In the genomic region with DNA sequence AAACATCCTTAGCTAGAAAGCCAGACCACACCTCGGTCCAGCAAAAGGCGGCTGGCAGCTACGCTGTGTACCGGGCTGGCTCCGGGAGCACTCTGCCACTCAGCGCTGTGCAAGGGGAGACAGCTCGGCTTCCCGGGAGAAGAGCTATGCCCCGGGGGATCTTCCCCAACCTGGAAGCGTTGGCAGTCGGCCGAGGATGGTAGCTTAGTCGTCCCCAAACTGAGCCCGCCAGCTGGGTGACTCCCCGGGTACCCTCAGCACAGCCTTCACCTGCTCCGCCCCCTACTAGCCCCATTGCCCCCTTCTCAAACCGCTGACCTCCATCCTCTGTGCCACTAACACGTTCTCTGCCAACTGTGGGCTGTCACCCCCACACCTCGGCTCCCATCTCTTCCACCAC, we compare ENCODE assay signal across 7 mouse cellular contexts. TPM values are rescaled to one million over a fixed set of nuclear protein-coding genes. Genes with fewer than 3 reads are reported as not detected.
DNase-seq lines count a peak whose midpoint lies in the region; ATAC-seq and TF ChIP-seq lines count a peak whose summit lies in the region.

No protein-coding gene starts in this region.

- no peaks in the 10 kb centered on the region for H3K9me3 ChIP-seq in embryonic facial prominence, embryonic 14.5 days (ENCODE audit: control insufficient read depth, low read length)

- intact Hi-C loops in left cerebral cortex, adult 2 months (cut with DNase I), result loop anchor here (1.0 to 10.0 kb wide), 4 partner anchors 51 to 314 kb away; a partner anchor contains a TSS

- H3K4me3 ChIP-seq in left cerebral cortex, adult 2 months, result peak overlapping the region; percentile 65
- H3K4me3 ChIP-seq in embryonic facial prominence, embryonic 14.5 days (ENCODE audit: low read depth, low read length), result peak overlapping the region; percentile 56
- H3K4me3 ChIP-seq in olfactory bulb, adult 2 months (ENCODE audit: insufficient read depth, low read depth, low read length), result peak overlapping the region; percentile 63

- peak overlapping the region; percentile 91 for H3K4me2 ChIP-seq in embryonic facial prominence, embryonic 14.5 days (ENCODE audit: low read depth, low read length)

- H3K36me3 ChIP-seq in embryonic facial prominence, embryonic 14.5 days (ENCODE audit: control insufficient read depth, insufficient read depth, low read length), result no peaks in the 10 kb centered on the region

- H3K4me1 ChIP-seq in embryonic facial prominence, embryonic 14.5 days (ENCODE audit: control insufficient read depth, insufficient read depth, low read length), result peaks cover 7% of the 10 kb centered on the region
- peaks cover 34% of the 10 kb centered on the region for H3K4me1 ChIP-seq in olfactory bulb, adult 2 months (ENCODE audit: control insufficient read depth, insufficient read depth, low read length)

- H3K9ac ChIP-seq in embryonic facial prominence, embryonic 14.5 days (ENCODE audit: low read depth, low read length), result peak overlapping the region; percentile 58; the same call in 1 of the 2 replicates

- H3K27me3 ChIP-seq in embryonic facial prominence, embryonic 14.5 days (replicated peaks; ENCODE audit: control insufficient read depth, insufficient read depth, low read length), result peaks cover 63% of the 10 kb centered on the region

- peak; percentile 29 to 39 for DNase-seq in left cerebral cortex, adult 2 months (ENCODE audit: extremely low spot score in 1 of 2, low spot score in 2 of 2)
- no peak for DNase-seq in left cerebral cortex, adult 8-10 months (ENCODE audit: low spot score in 2 of 2)
- DNase-seq in embryonic facial prominence, embryonic 14.5 days (ENCODE audit: low spot score), result no peak
- peak; percentile 31 for DNase-seq in layer of hippocampus, adult 9-11 months
- DNase-seq in natural killer cell, adult 2 months (ENCODE audit: low spot score in 2 of 2), result no peak

- peak overlapping the region; percentile 91 for H3K27ac ChIP-seq in left cerebral cortex, adult 2 months
- no peak overlapping the region for H3K27ac ChIP-seq in embryonic facial prominence, embryonic 14.5 days (replicated peaks; ENCODE audit: low read depth, low read length)
- H3K27ac ChIP-seq in olfactory bulb, adult 2 months (ENCODE audit: insufficient read depth, low read depth, low read length), result peak overlapping the region; percentile 34

- 0% methylated on average over 13 of the region's 19 CpGs for WGBS in embryonic facial prominence, embryonic 14.5 days
- WGBS in olfactory bulb, adult 2 months, result 3% methylated on average over 19 of the region's 19 CpGs

- ATAC-seq in embryonic facial prominence, embryonic 14.5 days (ENCODE audit: low read depth), result no peak
- no peak for ATAC-seq in megakaryocyte, adult 5-6 weeks (ENCODE audit: poor library complexity, severe bottlenecking)

- no peak for TF ChIP-seq CTCF in left cerebral cortex, adult 2 months (IDR thresholded peaks at IDR 0.05)
- TF ChIP-seq CTCF in olfactory bulb, adult 2 months (IDR thresholded peaks at IDR 0.05; ENCODE audit: insufficient read depth, low read depth, low read length), result no peak

- TF ChIP-seq POLR2A in olfactory bulb, adult 2 months (IDR thresholded peaks at IDR 0.05; ENCODE audit: insufficient read depth, low read depth, low read length), result no peak

RNA-seq across cellular contexts. Expression of a gene that starts 0.6 kb away (rescaled TPM):
- total RNA-seq in left cerebral cortex, adult 2 months (2021), result 10 to 100 TPM; 62.9 to 72.8 TPM
- 10 to 100 TPM; 52.0 to 64.1 (median 55.9) TPM for total RNA-seq in left cerebral cortex, adult 8-10 months (2022)
- 7.6 and 8.6 TPM in 2 replicates for polyA plus RNA-seq in embryonic facial prominence, embryonic 14.5 days (2014; fragmentation: Nextera tagmentation; extraction: Ambion mirVana)
- not detected in 2 replicates for polyA plus RNA-seq in olfactory bulb, adult 2 months (2012; ENCODE audit: insufficient read depth, insufficient read length, low replicate concordance, missing spikeins)
- 1.2 and 2.6 TPM in 2 replicates for total RNA-seq in megakaryocyte, adult 5-6 weeks (2015)
- total RNA-seq in megakaryocyte, adult 5-6 weeks (2017), result not detected in 2 replicates

Comparison
In these comparisons a context has a peak if more than half of its experiments do, and no peak if none do; other contexts are left out.
1. DNase-seq: peak in left cerebral cortex, adult 2 months (2 of 2) and layer of hippocampus, adult 9-11 months (single experiment); none in left cerebral cortex, adult 8-10 months (0 of 2), embryonic facial prominence, embryonic 14.5 days (single experiment) and natural killer cell, adult 2 months (0 of 2).
2. RNA of a gene that starts 0.6 kb away (total RNA-seq): 62.9 to 72.8 TPM in left cerebral cortex, adult 2 months and 52.0 to 64.1 TPM in left cerebral cortex, adult 8-10 months; 1.2 to 2.6 TPM in megakaryocyte, adult 5-6 weeks; every median in the first group is over 10 times any median in the second.
3. Peak in every context shown above with its lines, with median percentiles within 50 percentile points of each other: H3K4me3 ChIP-seq.